Mouse (Mus musculus) A20 (cell line): Measurements from ENCODE around the gene Usp44.
A peak's percentile ranks its signal among the peaks of the same experiment; 100 is the strongest.
"Not testable (repeated sequence)": the region's sequence is repeated elsewhere in the genome, so short reads cannot be mapped to it uniquely, and the experiment has no call there.

Source experiments
- DNase-seq: peaks from one replicate; pipeline ENCODE4 v3.0.0-alpha.2; 2011; ENCODE audit warnings: low read depth, low spot score

Gene Usp44

DNA sequence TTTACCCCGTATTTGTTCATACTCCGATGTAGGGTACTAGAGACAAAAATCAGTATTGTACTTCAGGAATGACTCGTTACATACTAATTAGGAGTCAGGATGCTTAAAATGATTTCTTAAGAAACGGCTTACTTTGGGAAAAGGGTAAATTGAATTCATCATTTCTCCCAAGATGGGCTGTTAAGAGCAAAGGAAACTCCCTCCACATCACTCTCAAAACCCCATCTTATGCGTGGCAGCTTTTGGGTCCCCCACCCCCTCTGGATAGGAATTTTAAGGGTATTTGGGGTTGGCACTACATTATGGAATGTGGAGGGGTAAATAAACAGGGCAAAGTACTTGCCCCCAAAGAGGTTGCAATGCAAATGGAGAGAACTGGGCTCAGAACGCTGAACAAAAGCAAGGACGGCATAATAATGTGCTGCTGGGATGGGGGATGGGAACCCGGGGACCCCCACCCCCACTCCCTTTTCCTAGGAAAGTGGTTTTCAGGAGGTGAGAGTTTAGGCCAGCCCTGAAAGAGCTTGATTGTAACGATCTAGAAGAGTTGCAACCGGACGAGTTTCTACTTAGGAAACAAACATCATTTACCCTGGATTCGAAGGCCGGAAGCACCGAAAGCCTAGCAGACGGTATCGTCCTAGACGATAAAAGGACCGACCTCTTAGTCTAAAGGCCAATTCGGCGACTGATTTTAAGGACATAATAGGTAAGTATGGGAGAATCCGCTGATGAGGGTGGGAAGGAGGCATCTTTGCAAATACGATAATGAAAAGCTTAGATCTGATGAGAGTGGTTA is at the start of gene Usp44:
TSS of gene Usp44 (plus strand) at position 625 of the 799 bp plus-strand sequence.
- DNase-seq: no peak

DNA sequence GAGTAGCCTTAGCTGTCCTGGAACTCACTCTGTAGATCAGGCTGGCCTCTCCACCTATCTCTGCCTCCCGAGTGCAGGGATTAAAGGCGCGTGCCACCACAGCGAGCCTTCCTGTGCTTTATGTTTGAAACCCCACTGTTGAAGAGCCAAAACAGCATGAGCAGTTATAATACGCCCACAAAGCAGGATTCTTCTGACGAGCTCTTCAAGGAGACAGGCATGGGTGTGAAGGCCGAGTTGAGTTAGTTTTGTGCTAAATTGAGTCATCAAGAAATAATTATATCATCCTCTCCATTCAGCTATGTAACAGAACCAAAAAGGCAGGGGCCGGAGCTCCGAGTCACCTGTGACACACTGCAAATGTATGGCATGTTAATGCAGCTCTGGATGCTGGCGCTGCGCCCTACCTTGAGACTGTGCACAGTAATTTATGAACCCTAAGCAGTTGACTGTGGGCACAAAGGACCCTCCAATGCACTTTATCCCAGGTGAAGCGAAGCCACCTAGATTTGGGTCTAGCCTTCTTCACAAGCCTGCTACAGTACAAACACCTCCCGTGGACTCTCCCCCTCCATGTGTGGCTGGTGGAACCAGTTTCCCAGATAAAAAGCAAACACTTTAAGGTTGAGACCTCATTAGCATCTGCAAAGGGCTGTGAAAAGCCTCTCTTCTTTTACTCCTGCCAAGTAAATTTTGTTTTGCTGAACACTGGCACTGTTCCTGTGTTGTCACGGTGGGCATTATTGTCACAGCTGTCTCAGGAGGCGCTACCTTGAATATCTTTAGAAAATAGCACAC is 47.9 kb upstream of the Usp44 start:
- no peak for DNase-seq

DNA sequence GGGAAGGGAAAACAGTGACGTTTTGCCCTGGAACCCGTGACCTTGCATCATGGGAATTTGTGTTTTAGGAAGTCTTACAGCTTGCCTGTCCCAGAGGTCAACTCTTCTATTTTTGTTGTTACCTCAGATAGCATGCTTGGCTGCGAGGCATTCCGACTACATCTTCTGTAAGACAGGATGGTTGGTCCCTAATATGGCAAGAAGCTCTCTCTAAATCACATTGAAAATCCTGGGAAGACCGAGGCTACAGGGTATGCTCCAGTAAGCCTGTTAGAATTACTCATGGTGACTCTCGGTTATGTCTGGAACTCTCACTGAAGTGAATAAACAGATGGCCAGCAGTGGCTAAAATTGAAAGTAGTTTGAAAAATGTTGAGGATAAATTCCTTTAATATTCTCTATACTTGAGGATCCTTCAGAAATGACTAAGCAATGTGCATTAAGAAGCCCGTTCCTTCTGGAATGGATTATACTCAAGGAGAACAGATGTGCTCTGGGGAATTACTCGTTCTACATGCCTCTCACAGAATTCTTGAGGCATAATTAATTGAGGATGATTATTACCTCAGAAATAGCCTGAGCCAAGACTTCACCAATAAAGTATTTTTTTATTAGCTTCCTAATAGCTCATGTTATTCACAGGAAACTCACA is 31.5 kb upstream of the Usp44 start:
- peak; percentile 1 for DNase-seq

DNA sequence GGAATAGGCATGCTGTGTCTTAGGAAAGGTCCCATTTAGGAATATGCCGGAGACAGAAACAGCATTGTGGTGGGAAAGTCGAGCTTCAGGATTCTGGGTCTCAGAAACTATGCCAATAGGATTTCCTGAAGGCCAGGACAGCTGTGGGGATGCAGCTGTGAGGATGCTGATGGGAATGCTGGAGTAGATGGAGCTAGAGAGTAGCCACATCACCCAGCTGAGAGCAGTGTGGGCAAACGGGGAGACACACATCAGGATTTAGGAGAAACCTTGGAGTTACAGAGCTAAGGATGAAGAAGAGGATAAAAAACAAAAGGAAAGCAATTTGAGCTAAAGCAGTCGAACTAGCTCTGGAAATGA is 31.0 kb upstream of the Usp44 start:
- no peak for DNase-seq

DNA sequence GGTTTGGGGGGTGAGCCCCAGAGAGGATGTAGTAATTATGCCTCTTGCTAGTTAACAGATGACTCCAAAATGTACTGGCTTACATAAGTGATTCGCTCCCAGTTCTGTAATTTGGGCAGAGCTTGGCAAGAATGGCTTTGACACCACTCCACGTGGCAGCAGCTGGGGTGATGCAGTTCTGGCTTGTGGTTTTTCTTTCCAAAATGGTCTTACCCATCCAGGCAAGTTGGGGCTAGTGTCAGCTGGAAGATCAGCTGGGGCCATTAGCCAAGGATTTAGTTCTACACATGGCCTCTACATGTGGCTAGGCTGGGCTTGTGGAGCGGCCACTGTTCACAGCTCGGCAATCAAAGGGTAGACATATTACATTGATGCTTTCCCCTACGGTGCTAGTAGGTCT is 30.5 kb upstream of the Usp44 start:
- DNase-seq: peak; percentile 0

DNA sequence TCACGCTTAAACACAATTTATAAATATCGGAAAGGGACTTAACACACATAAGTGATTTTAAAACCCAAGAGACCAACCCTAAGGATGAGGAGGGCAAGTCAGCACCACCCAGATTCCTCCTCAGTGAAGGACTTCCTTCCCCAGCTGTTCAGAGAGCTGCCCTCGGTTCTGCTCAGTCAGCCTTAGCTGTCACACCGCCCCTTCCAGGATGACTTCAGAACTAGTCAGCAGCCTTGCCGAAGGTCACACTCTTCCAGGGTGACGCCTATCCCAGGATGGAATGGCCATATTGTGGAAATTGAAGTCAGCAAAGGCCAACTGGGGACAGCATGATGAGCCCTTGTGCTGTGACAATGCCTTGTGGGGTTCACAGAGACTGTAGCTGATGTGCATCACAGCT is 28.2 kb upstream of the Usp44 start:
- peak; percentile 0 for DNase-seq

DNA sequence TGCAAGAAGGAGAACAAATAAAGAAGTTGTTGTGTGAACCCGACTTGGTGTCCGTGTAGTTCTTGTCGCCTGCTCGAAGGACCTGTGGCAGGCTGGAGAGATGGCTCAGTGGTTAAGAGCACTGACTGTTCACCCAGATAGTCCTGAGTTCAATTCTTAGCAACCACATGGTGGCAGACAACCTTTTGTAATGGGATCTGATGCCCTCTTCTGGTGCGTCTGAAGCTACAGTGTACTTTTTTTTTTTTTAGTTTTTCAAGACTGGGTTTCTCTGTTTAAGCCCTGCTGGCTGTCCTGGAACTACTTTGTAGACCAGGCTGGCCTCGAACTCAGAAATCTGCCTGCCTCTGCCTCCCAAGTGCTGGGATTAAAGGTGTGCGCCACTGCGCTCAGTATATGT is 21.9 kb upstream of the Usp44 start:
- not testable (repeated sequence) for DNase-seq

DNA sequence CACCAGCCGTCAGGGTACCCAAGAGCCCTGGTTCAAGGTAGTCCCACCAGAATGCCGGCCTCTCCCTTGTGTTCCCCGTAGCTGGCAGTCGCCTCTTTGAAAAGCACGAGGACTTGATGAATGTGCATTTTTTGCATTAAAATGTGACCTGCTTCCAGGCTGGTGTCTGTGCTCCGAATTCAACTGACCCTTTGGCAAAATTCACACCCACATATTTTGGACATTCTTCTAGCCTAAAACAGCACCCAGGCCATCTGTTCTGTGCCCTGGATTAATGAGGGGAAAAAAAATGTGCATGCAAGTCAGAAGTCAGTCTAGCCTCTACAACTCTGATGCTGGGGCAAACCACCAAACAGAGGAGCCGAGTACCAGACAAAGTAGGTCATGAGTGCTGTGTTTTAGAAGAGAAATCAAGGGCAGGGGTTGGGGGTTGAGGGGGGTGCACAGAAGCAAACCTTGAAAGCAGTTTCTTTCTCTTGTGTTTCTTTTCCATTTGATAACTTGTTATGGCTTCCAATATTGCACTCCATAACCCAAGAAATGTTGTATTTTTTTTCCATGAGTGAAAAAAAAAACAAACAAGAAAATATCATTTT is 20.7 kb upstream of the Usp44 start:
- no peak for DNase-seq

DNA sequence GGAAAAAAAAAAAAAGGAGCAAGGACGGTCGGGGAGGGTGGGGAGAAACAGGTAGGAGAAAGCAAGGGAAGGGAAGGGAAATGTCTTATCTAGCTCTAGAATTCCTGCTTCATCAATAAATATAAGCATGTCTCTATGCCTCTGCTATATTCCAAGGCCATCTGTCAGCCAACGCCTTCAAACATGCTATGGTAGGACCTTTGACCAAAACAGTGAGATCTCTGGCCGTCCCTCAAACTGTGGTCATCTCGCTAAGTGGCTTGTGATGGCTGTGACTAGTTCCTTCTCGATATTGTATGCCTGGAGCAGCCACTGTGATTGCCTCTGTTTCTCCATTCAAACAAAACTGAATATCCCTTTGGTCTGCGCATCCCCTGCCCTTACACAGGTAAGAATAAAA is 19.3 kb upstream of the Usp44 start:
- no peak for DNase-seq

DNA sequence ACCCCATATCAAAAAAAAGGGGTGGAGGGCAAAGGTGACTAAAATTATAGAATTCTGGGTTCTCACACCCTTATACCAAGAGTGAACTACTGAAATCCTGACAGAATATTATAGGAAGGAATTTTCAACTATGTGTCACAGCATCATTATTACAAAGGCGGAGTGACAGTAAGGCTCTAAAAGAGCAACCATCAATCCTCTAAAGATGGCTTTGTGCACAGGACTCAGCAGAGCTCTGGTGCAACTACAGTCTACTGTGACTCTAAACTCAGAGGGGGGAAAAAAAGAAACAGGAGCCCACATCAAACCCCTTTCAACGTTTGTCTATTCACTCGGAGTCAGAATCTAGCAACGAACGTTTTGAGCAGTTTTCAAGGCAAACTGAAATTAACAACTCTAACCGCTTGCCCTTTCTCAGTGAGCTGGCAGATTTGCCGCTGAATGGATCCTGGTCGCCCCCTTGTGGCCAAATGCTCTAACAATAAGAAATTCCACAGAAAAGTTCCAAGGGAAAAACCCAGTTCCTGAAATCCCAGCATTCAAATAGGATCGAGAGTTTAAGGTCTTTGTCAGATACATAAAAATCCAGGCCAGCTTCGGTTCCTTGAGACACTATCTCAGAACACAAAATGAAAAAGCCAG is 18.5 kb upstream of the Usp44 start:
- peak; percentile 58 for DNase-seq

DNA sequence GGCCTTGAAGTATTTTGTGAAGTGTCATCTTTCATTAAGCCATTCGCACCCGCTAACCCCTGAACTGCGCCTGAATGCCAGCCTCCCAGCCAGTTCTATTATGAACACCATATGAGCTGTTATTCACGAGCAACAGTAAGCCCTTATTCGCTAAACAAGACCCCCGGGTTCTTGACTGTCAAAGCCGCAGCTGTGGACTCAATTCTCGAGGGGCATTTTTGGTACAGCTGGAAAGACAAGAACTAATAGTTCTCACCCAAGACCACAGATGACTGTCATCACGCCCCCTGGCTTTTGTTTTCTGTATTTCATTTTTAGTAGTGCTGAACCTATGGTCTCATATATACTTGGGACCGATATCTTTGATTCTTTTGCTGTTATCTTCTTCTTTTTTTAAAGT is 17.6 kb upstream of the Usp44 start:
- DNase-seq: no peak

DNA sequence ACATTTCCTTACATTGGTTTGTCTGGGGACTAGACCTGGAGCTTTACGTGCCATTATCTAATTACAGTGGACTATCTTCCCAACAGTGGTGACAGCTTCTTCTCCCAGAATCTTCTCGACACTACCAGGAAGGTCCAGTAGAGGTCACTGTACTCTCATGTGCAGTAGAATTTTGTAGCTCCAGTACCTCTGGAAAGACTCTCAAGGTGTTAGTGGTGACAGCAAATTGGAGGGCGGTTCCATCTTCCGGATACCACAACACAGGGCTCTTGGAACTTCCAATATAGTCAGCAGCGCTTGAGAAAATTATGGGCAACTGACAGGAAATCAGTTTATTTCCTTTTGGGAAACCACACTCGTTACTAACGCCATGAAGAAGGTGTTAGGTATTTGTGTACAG is 12.7 kb upstream of the Usp44 start:
- peak; percentile 64 for DNase-seq

DNA sequence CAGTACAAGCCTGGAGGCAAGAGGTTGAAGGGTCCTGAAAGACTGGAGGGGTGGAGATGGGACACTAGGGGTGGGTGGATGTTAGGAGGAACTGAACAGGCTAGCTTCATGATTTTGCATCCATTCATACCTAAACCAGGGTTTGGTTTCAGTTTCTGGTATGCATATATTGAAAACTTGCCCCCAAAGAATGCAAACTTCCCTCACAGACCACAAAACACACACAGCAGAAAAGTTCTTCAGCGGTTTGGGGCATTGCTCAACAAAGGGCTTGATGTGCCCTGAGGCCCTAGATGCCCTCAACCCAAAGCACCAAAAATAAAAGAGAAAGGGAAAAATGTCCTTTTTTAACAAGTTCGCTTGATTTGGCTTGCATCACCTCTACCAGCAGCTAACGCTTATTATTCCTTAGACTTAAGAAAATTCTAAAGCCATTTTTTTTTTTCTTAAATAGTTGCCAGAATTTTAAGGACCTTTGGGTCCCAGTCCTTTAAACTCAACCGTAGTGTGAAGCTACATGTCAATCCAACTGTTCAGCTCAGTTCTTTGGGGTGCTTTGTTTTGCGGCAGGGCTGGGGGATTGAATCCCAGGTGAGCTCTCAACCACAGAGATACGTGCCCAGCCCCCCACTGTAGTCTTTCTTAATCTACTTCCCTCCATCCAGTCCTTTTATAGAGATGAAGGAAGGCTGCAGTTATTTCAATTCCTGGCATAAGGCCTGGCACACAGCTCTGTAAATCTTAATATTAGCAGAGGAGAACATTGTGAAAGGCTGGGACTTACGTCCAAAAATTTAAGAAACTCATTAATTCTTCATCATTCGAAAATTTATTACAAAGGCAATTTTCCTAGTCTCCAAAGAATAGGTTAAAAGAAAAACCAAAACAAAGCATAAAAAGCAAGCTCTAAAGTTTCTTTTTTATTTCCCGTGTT is 1.2 kb upstream of the Usp44 start:
- DNase-seq: peak; percentile 27

DNA sequence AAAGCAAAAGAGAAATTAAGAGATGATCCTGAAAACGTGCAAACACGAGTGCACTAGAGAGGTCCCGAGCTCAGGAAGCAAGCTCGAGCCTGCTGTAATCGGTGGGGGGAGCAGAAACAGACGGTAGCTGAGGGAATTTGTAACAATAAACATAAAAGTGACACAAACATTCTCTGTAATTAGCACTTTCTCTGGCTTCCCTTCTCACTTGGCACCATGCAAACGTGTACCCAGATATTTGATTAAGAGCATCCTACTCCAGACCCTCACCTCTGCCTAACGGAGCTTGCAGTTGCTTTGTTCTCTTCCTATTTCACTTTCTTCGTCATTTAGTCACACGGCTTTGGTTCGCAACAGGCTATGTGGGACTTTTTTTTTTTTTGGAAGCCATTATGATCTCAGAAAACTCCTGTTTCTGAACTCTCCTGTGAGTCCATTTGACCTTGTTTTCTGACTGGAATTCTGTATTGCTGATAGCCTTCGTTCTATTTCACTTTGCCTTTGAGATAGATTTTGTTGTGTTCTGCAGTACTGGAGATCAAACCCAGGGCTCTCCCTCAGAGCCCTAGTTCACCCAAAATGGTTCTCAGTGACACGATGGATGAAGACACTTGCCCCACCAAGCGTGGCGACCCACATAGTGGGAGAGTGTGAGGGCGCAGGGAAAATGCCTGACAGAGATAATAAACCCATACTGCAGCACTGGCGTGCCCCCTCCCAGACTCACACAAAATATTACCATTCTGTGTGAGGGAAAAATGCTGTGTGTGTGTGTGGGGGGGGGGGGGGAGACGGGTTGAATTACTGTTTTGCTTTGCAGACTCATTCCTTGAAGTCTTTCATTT is 597 bp downstream of the Usp44 start:
- DNase-seq: no peak

DNA sequence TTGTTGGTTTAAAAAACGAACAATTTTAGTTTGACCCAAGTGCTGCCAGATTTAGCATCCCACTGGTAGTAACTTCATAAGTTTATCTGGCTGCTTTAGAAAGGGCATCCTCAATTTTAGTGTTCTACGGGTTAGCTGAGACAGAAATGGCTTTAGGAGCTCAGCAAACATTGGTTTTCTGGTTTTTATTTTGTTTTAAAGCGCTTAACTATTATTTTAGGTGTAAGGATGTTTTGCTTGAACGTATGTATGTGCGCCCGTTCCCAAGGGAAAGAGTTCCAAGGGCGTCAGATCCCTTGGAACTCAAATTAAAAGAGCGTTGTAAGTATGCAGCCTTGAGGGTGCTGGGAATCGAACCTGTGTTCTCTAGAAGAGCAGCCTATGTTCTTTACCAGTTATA is 1.5 kb downstream of the Usp44 start:
- no peak for DNase-seq

DNA sequence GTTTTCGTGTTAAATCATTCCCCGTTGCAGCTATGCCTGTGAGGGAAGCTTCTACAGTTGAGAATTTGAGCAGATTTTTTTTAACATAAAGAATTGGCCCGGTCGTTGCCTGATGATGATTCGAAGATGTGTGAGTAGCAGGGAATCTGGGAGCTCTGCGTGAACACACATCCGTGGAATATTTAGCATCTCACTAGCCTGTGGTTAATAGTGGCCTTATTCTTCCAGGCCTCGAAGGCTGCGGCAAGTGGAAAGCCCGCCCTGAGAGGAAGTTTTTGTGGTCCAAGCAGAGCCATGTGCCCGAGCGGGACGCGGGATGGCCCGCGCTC is 2.0 kb downstream of the Usp44 start:
- no peak for DNase-seq

DNA sequence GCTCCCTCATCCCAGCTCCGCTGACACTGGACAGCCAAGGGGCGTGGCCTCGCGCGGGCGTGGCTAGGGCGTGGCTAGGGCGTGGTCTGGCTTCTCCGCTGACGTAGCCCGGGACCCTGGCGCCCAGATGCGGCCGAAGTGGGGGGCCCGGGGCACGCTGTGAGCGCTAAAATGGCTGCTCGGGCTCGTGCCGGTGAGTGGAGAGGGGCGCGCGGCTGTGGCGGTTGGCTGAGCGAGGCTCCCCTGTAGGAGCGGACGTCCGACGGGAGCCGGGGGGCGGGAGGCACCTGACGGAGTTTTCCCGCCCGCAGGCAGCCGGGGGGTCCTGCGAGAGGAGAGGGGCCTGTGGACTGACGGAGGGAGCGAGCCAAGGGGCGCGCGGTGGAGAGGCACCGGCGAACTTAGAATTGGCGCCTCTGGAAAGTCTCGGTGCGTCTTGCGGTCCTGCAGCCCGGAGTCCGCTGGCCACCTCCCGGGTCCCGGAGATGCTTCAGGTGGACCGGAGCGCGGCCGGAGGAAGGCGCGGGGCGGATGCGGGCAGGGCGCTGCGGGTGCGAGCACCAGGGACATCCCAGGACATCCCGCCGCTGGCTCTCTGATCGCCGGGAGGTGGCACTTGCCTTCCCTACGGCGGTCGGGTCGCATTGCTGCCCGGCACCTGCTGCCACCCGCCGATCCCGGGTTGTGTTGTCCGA is 2.5 kb downstream of the Usp44 start:
- DNase-seq: peak; percentile 81

DNA sequence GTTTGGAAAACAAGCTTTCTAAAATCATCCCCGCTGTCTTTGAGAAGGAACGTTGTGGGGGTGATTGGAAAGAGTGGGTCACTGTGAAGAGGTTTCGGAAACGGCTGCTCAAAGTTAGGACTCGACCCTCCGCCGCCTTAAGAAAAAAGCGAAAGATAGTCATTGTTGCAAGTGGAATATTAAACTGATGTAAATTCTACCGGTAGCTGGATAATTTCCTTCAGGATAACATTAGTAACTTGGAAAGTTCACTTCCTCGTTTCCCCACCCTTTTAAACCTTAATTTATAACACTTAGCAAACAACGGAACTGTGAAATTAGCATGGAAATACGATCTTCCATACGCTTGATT is 3.0 kb downstream of the Usp44 start:
- DNase-seq: no peak

DNA sequence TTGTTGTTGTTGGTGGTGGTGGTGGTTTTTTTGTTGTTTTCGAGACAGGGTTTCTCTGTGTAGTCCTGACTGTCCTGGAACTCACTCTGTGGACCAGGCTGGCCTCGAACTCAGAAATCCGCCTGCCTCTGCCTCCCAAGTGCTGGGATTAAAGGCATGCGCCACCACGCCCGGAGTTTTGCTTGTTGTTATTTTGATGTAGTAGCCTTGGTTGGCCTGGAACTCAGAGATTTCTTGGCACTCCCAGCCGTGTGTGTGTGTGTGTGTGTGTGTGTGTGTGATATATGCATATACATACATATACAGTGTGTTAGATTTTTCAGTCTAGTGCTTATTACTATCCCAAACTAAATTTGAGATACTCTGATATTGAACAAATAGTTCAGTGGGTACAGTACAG is 3.8 kb downstream of the Usp44 start:
- not testable (repeated sequence) for DNase-seq
